Mouse (Mus musculus) lung, postnatal 0 days (tissue): ENCODE data around the gene Klhl7.

Source experiments
- CTCF ChIP-seq: IDR thresholded peaks from 2 replicates; pipeline ENCODE4 v1.5.1; 2016; ENCODE audit warnings: antibody characterized with exemption, mild to moderate bottlenecking
- EP300 ChIP-seq: IDR thresholded peaks from 2 replicates; pipeline ENCODE4 v1.6.1; 2016; ENCODE audit warnings: antibody characterized with exemption, mild to moderate bottlenecking, control low read depth

- TF ChIP-seq CTCF (no peak), EP300 (no peak)
These were observed 13.5 kb upstream of the Klhl7 start for GRCm38 (mm10) chr5:24086865-24087264.
